ENCODE assay signal across 8 mouse cellular contexts in the genomic region with DNA sequence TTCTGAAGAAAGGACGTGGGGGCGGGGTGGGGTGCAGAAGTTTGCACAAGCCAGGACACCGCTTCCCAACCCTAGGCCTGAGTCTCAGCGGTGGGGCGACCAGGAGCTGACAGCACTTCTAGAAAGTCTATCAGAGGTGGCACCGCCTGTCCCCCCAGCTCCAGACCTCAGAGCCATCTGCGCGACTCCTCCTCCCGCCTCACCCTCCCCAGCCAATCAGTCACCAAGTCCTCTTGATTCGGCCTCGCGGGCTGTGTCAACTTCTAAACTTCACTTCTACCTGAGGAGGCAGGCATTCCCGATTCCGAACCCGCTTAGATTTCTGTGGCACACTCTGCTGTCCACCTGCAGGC. TPM values are rescaled to one million over a fixed set of nuclear protein-coding genes. Genes with fewer than 3 reads are reported as not detected.
DNase-seq lines count a peak whose midpoint lies in the region; ATAC-seq and TF ChIP-seq lines count a peak whose summit lies in the region.

No protein-coding gene starts in this region.

- H3K79me2 ChIP-seq in MEL (ENCODE audit: control insufficient read depth, insufficient read depth, low read length, poor library complexity), result peaks cover 15% of the 10 kb centered on the region

- H3K4me3 ChIP-seq in MEL (ENCODE audit: control insufficient read depth in 1 of 2, insufficient read depth in 1 of 2, low read depth in 2 of 2, low read length in 2 of 2), result peak overlapping the region; percentile 51 to 69
- H3K4me3 ChIP-seq in bone marrow macrophage, adult 2 months (ENCODE audit: insufficient read depth, low read length), result peak overlapping the region; percentile 90
- H3K4me3 ChIP-seq in heart, embryonic 14.5 days (ENCODE audit: control insufficient read depth in 1 of 2, insufficient read depth in 1 of 2, low read depth in 1 of 2, low read length in 2 of 2), result peak overlapping the region; percentile 81 to 95

- TF ChIP-seq RAD21 in MEL (IDR thresholded peaks at IDR 0.05; ENCODE audit: low read depth, low read length), result no peak

- H3K27me3 ChIP-seq in MEL (ENCODE audit: control insufficient read depth in 1 of 2, insufficient read depth in 2 of 2, low read length in 2 of 2), result no peaks in the 10 kb centered on the region
- no peaks in the 10 kb centered on the region for H3K27me3 ChIP-seq in heart, embryonic 14.5 days (ENCODE audit: control insufficient read depth, insufficient read depth, low read length)

- 0% methylated on average over 15 of the region's 15 CpGs for WGBS in heart, embryonic 14.5 days

- peaks cover 8 to 26% of the 10 kb centered on the region in 2 experiments for H3K4me1 ChIP-seq in MEL (ENCODE audit: control insufficient read depth in 1 of 2, insufficient read depth in 2 of 2, low read length in 2 of 2)
- H3K4me1 ChIP-seq in bone marrow macrophage, adult 2 months (ENCODE audit: control insufficient read depth, insufficient read depth, low read length), result peaks cover 30% of the 10 kb centered on the region
- peaks cover 27 to 35% of the 10 kb centered on the region in 2 experiments for H3K4me1 ChIP-seq in heart, embryonic 14.5 days (ENCODE audit: control insufficient read depth in 2 of 2, insufficient read depth in 2 of 2, low read length in 2 of 2)

- no peak for TF ChIP-seq EP300 in MEL (IDR thresholded peaks at IDR 0.05; ENCODE audit: low read depth in 1 of 2, low read length in 2 of 2)

- H3K36me3 ChIP-seq in MEL (ENCODE audit: control insufficient read depth in 1 of 2, insufficient read depth in 2 of 2, low read length in 2 of 2), result peaks cover 0 to 15% of the 10 kb centered on the region in 2 experiments; a peak in 2 of 4 replicates
- no peaks in the 10 kb centered on the region for H3K36me3 ChIP-seq in heart, embryonic 14.5 days (ENCODE audit: control insufficient read depth, insufficient read depth, low read length)

- H3K9ac ChIP-seq in MEL (ENCODE audit: control insufficient read depth, low read depth, low read length, poor library complexity, severe bottlenecking), result peak overlapping the region; percentile 85
- H3K9ac ChIP-seq in heart, embryonic 14.5 days (ENCODE audit: low read length), result peak overlapping the region; percentile 98

- intact Hi-C loops in left cerebral cortex, postnatal 14 days (cut with DNase I), result loop anchor here (5.0 kb wide), 1 partner anchor 50 kb away; no protein-coding TSS in a partner anchor

- no peaks in the 10 kb centered on the region for H3K9me3 ChIP-seq in MEL (replicated peaks; ENCODE audit: insufficient read depth, low read length)
- H3K9me3 ChIP-seq in heart, embryonic 14.5 days (ENCODE audit: control insufficient read depth, low read length), result no peaks in the 10 kb centered on the region

- peak; percentile 47 for ATAC-seq in erythroblast, adult 5-6 weeks (replicated peaks; ENCODE audit: low FRiP score, poor library complexity, severe bottlenecking)
- peak; percentile 23 for ATAC-seq in heart, embryonic 14.5 days (ENCODE audit: insufficient number of reproducible peaks, insufficient read depth, low FRiP score, low read depth)
- peak; percentile 52 for ATAC-seq in megakaryocyte, adult 5-6 weeks (ENCODE audit: poor library complexity, severe bottlenecking)

- TF ChIP-seq CTCF in MEL (IDR thresholded peaks at IDR 0.05 in 2 of 3, conservative IDR thresholded peaks at IDR 0.05 in 1 of 3; ENCODE audit: control insufficient read depth in 1 of 3, insufficient read depth in 1 of 3, low read depth in 2 of 3, low read length in 3 of 3, poor library complexity in 1 of 3, severe bottlenecking in 1 of 3), result no peak
- no peak for TF ChIP-seq CTCF in bone marrow macrophage, adult 2 months (IDR thresholded peaks at IDR 0.05; ENCODE audit: low read depth, low read length)

- H3K27ac ChIP-seq in MEL (ENCODE audit: control insufficient read depth, low read depth, low read length), result peak overlapping the region; percentile 19; the same call in 1 of the 2 replicates
- no peak overlapping the region for H3K27ac ChIP-seq in bone marrow macrophage, adult 2 months (ENCODE audit: insufficient read depth, low read depth, low read length)
- H3K27ac ChIP-seq in heart, embryonic 14.5 days (replicated peaks in 1 of 2; ENCODE audit: control insufficient read depth in 1 of 2, insufficient read depth in 1 of 2, low read depth in 2 of 2, low read length in 2 of 2), result peak overlapping the region; percentile 2 to 96; a peak in 3 of 4 replicates

- DNase-seq in MEL (ENCODE audit: low read depth, low spot score), result peak; percentile 91
- DNase-seq in kidney, postnatal 10 days, result peak; percentile 83
- peak; percentile 53 to 55 for DNase-seq in spleen, adult 18-20 months
- no peak for DNase-seq in left cerebral cortex, postnatal 14 days (ENCODE audit: low spot score in 2 of 2)

- peak overlapping the region; percentile 97 for H3K4me2 ChIP-seq in heart, embryonic 14.5 days (ENCODE audit: low read length)

- TF ChIP-seq POLR2A in MEL (IDR thresholded peaks at IDR 0.05; ENCODE audit: control insufficient read depth in 1 of 2, insufficient read depth in 1 of 2, low read depth in 1 of 2, low read length in 2 of 2, poor library complexity in 1 of 2), result peak; percentile 35 to 93; a peak in 2 of 4 replicates
- TF ChIP-seq POLR2A in bone marrow macrophage, adult 2 months (IDR thresholded peaks at IDR 0.05; ENCODE audit: borderline replicate concordance, low read depth, low read length), result no peak

TF ChIP-seq in MEL, 35 proteins besides CTCF, POLR2A, EP300 and RAD21:
- TF ChIP-seq SIN3A (IDR thresholded peaks at IDR 0.05; ENCODE audit: low read length) (peak; percentile 39; the same call in 1 of the 2 replicates), NELFE (IDR thresholded peaks at IDR 0.05; ENCODE audit: low read depth, low read length) (peak; percentile 91), ETS1 (IDR thresholded peaks at IDR 0.05; ENCODE audit: low read depth, low read length) (no peak; the same call in 1 of the 2 replicates), TAL1 (IDR thresholded peaks at IDR 0.05; ENCODE audit: low read length) (no peak), HCFC1 (IDR thresholded peaks at IDR 0.05; ENCODE audit: low read depth, low read length) (peak; percentile 52; the same call in 1 of the 2 replicates), NRF1 (IDR thresholded peaks at IDR 0.05; ENCODE audit: insufficient read depth, low read depth, low read length, poor library complexity, severe bottlenecking) (no peak), MXI1 (IDR thresholded peaks at IDR 0.05; ENCODE audit: low read depth, low read length) (0 out of 2 replicates have a peak, but pooled peaks have one; percentile 36), MAZ (IDR thresholded peaks at IDR 0.05; ENCODE audit: low read depth, low read length) (peak; percentile 67; the same call in 1 of the 2 replicates), SMC3 (IDR thresholded peaks at IDR 0.05; ENCODE audit: low read depth, low read length) (no peak), TCF12 (IDR thresholded peaks at IDR 0.05; ENCODE audit: low read depth, low read length) (peak; percentile 38; the same call in 1 of the 2 replicates), TBP (IDR thresholded peaks at IDR 0.05; ENCODE audit: low read depth, low read length) (peak; percentile 88), POLR2AphosphoS2 (IDR thresholded peaks at IDR 0.05; ENCODE audit: low read length) (peak; percentile 84), ZNF384 (IDR thresholded peaks at IDR 0.05; ENCODE audit: low read depth, low read length) (no peak), ZMIZ1 (IDR thresholded peaks at IDR 0.05; ENCODE audit: low read depth, low read length) (peak; percentile 65; the same call in 1 of the 2 replicates), ZKSCAN1 (IDR thresholded peaks at IDR 0.05; ENCODE audit: low read depth, low read length) (no peak), MYB (IDR thresholded peaks at IDR 0.05; ENCODE audit: low read depth, low read length) (no peak), USF2 (IDR thresholded peaks at IDR 0.05; ENCODE audit: borderline replicate concordance in 1 of 2, insufficient read depth in 1 of 2, low read depth in 1 of 2, low read length in 2 of 2) (no peak)

RNA-seq across cellular contexts. Expression of gene Zfp362, which starts 1.0 kb away (rescaled TPM):
- 2.4 and 2.7 TPM in 2 replicates for total RNA-seq in MEL (2012; rRNA removed)
- polyA plus RNA-seq in MEL (2012; ENCODE audit: insufficient read depth in 1 of 2, insufficient read length in 2 of 2, low read depth in 1 of 2, low replicate concordance in 2 of 2, missing spikeins in 1 of 2), result 10 to 100 TPM in 1 of 2 experiments, not detected in 1; 30.1 TPM
- 17.6 and 21.3 TPM in 2 replicates for polyA plus RNA-seq in bone marrow macrophage, adult 2 months (2012; ENCODE audit: insufficient read depth, insufficient read length, missing spikeins)
- total RNA-seq in erythroblast, adult 5-6 weeks (2015; ENCODE audit: low replicate concordance), result 2.1 and 4.6 TPM in 2 replicates
- total RNA-seq in erythroblast, adult 5-6 weeks (2017; ENCODE audit: low replicate concordance), result 0.09 and 0.98 TPM in 2 replicates
- polyA plus RNA-seq in heart, embryonic 14.5 days (2014; fragmentation: Nextera tagmentation; extraction: Ambion mirVana), result 14.8 and 17.6 TPM in 2 replicates
- 20.4 and 20.9 TPM in 2 replicates for total RNA-seq in megakaryocyte, adult 5-6 weeks (2015)
- total RNA-seq in megakaryocyte, adult 5-6 weeks (2017), result 3.0 and 4.3 TPM in 2 replicates
- total RNA-seq in left cerebral cortex, postnatal 14 days (2021), result 10 to 100 TPM; 37.9 to 39.1 TPM

RNA-seq across cellular contexts. Expression of gene A3galt2, which starts 51.6 kb away (rescaled TPM):
- not detected in 2 replicates for total RNA-seq in MEL (2012; rRNA removed)
- under 1 TPM in 1 of 2 experiments, not detected in 1; 0.06 TPM for polyA plus RNA-seq in MEL (2012; ENCODE audit: insufficient read depth in 1 of 2, insufficient read length in 2 of 2, low read depth in 1 of 2, low replicate concordance in 2 of 2, missing spikeins in 1 of 2)
- polyA plus RNA-seq in bone marrow macrophage, adult 2 months (2012; ENCODE audit: insufficient read depth, insufficient read length, missing spikeins), result 0.16 TPM in 1 of 2 replicates, not detected in the other
- not detected in 2 replicates for total RNA-seq in erythroblast, adult 5-6 weeks (2015; ENCODE audit: low replicate concordance)
- total RNA-seq in erythroblast, adult 5-6 weeks (2017; ENCODE audit: low replicate concordance), result not detected in 2 replicates
- 0.12 and 0.13 TPM in 2 replicates for polyA plus RNA-seq in heart, embryonic 14.5 days (2014; fragmentation: Nextera tagmentation; extraction: Ambion mirVana)
- total RNA-seq in megakaryocyte, adult 5-6 weeks (2015), result 0.09 and 0.21 TPM in 2 replicates
- total RNA-seq in megakaryocyte, adult 5-6 weeks (2017), result 0.11 TPM in 1 of 2 replicates, not detected in the other
- under 1 TPM; 0.42 to 0.75 TPM for total RNA-seq in left cerebral cortex, postnatal 14 days (2021)

Comparison
In these comparisons a context has a peak if more than half of its experiments do, and no peak if none do; other contexts are left out.
1. DNase-seq: peak in MEL (single experiment), kidney, postnatal 10 days (single experiment) and spleen, adult 18-20 months (2 of 2); none in left cerebral cortex, postnatal 14 days (0 of 2).
2. Peak in every context shown above with its lines, with median percentiles within 50 percentile points of each other: H3K4me3 ChIP-seq and ATAC-seq.